Mouse (Mus musculus): Measurements from ENCODE around the gene Aldh6a1. TPM values are rescaled to one million over a fixed set of nuclear protein-coding genes. Genes with fewer than 3 reads are reported as not detected.
A peak's percentile ranks its signal among the peaks of the same experiment; 100 is the strongest.

Gene Aldh6a1
- polyA plus RNA-seq, 1 experiment from 2014 or later = 29.5 TPM

DNA sequence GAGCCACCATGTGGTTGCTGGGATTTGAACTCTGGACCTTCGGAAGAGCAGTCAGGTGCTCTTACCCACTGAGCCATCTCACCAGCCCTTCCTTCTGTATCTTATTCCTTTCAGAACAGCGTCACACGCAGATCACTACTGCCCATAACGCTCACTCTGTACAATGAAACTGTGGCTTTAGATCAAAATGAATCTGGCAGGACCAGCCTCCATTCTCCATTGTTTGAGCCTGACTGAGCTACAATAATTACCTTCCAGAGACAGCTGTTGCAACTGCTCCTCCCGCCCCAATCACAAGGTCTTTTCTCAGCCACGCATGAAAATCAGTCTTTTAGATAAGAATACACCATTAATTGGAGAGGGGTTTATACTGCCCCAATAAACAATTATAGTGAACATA lies 46.3 kb downstream of the Aldh6a1 start:
- Histone ChIP-seq H3K9me3 (ENCODE audit: control insufficient read depth, low read length) (no peaks in the 10 kb centered on the region), H3K4me2 (ENCODE audit: low read length) (no peak overlapping the region), H3K9ac (ENCODE audit: low read length) (no peak overlapping the region), H3K4me1 (replicated peaks; ENCODE audit: control insufficient read depth, insufficient read depth, low read length) (peaks cover 5% of the 10 kb centered on the region; the same call in 1 of the 2 replicates), H3K4me3 (ENCODE audit: low read depth, low read length) (no peak overlapping the region), H3K27ac (ENCODE audit: low read depth) (no peak overlapping the region), H3K27me3 (replicated peaks; ENCODE audit: control insufficient read depth, insufficient read depth, low read length) (no peaks in the 10 kb centered on the region), H3K36me3 (ENCODE audit: control insufficient read depth, insufficient read depth, low read length) (no peaks in the 10 kb centered on the region)
- ATAC-seq (replicated peaks; ENCODE audit: low FRiP score, low TSS enrichment, low read depth) = no peak
- DNase-seq (ENCODE audit: low spot score) = no peak
- WGBS = 82% methylated on average over 6 of the region's 6 CpGs

GRCm38 (mm10) chr12:84402923-84403322 lies 47.9 kb downstream of the Aldh6a1 start:
- Histone ChIP-seq H3K4me3 (ENCODE audit: low read depth, low read length) (no peak overlapping the region), H3K27ac (ENCODE audit: low read depth) (peak overlapping the region; percentile 22; the same call in 1 of the 2 replicates), H3K36me3 (ENCODE audit: control insufficient read depth, insufficient read depth, low read length) (no peaks in the 10 kb centered on the region), H3K9ac (ENCODE audit: low read length) (peak overlapping the region; percentile 10; the same call in 1 of the 2 replicates), H3K4me1 (replicated peaks; ENCODE audit: control insufficient read depth, insufficient read depth, low read length) (0 out of 2 replicates have a peak, but pooled peaks cover 7% of the 10 kb centered on the region), H3K27me3 (replicated peaks; ENCODE audit: control insufficient read depth, insufficient read depth, low read length) (no peaks in the 10 kb centered on the region), H3K9me3 (ENCODE audit: control insufficient read depth, low read length) (no peaks in the 10 kb centered on the region), H3K4me2 (ENCODE audit: low read length) (no peak overlapping the region)
- ATAC-seq (replicated peaks; ENCODE audit: low FRiP score, low TSS enrichment, low read depth) = no peak
- 52% methylated on average over 9 of the region's 9 CpGs for WGBS
- peak; percentile 57 for DNase-seq (ENCODE audit: low spot score)

DNA sequence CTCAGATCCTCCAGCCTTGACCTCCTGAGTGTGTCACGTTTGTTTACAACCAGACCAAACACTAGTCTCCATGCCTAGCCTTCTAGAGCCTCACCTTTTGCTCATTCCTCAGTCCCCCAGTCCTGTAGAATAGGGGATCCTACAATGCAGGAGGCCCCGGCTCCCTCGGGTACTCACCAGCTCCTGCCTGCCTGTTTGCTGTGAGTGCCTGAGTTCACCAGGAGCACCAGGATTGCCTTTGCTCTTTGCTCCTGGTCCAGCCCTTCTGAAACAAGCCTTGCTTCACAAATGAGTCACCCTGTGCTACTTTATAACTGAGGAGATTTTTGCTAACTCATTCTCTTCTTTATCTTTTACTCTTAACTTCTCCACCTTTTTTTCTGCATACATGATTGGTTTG lies 50.2 kb downstream of the Aldh6a1 start:
- no peak overlapping the region for H3K9ac ChIP-seq (ENCODE audit: low read length)

DNA sequence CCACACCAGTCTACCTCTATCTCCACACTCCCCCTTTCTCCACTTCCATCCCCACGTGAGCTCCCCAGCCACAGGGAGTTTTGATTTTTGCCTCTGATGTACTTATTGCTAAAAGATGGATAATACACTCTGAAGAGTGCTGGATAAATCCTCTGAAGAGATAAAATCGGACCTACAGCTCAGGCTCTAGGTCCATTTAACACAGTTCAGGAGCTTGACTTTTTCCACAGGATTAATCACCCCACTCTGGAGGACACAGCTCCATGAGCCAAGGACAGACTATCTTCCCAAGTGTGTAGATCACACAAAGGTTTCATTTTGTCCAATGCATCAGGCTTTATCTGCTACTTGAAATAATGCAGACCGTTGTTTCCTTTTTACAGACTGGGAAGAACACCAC lies 50.7 kb downstream of the Aldh6a1 start:
- 0 out of 2 replicates have a peak, but pooled peaks cover 3% of the 10 kb centered on the region for H3K4me1 ChIP-seq (replicated peaks; ENCODE audit: control insufficient read depth, insufficient read depth, low read length)
- H3K36me3 ChIP-seq (ENCODE audit: control insufficient read depth, insufficient read depth, low read length) = no peaks in the 10 kb centered on the region
- H3K9ac ChIP-seq (ENCODE audit: low read length) = no peak overlapping the region
- H3K4me2 ChIP-seq (ENCODE audit: low read length) = no peak overlapping the region; the same call in 1 of the 2 replicates
- H3K27me3 ChIP-seq (replicated peaks; ENCODE audit: control insufficient read depth, insufficient read depth, low read length) = no peaks in the 10 kb centered on the region
- no peak for DNase-seq (ENCODE audit: low spot score)
- peak overlapping the region; percentile 40 for H3K27ac ChIP-seq (ENCODE audit: low read depth)
- H3K9me3 ChIP-seq (ENCODE audit: control insufficient read depth, low read length) = no peaks in the 10 kb centered on the region
- no peak overlapping the region for H3K4me3 ChIP-seq (ENCODE audit: low read depth, low read length)
- no peak for ATAC-seq (replicated peaks; ENCODE audit: low FRiP score, low TSS enrichment, low read depth)
- WGBS = 61% methylated on average over 3 of the region's 3 CpGs

More for the DNA sequence above, 50.2 kb downstream of the Aldh6a1 start:
- Histone ChIP-seq H3K36me3 (ENCODE audit: control insufficient read depth, insufficient read depth, low read length) (no peaks in the 10 kb centered on the region), H3K4me3 (ENCODE audit: low read depth, low read length) (no peak overlapping the region), H3K9me3 (ENCODE audit: control insufficient read depth, low read length) (no peaks in the 10 kb centered on the region), H3K4me2 (ENCODE audit: low read length) (no peak overlapping the region), H3K4me1 (replicated peaks; ENCODE audit: control insufficient read depth, insufficient read depth, low read length) (0 out of 2 replicates have a peak, but pooled peaks cover 3% of the 10 kb centered on the region), H3K27me3 (replicated peaks; ENCODE audit: control insufficient read depth, insufficient read depth, low read length) (no peaks in the 10 kb centered on the region), H3K27ac (ENCODE audit: low read depth) (peak overlapping the region; percentile 40)
- ATAC-seq (replicated peaks; ENCODE audit: low FRiP score, low TSS enrichment, low read depth) (no peak), DNase-seq (ENCODE audit: low spot score) (peak; percentile 55)
- 18% methylated on average over 3 of the region's 3 CpGs for WGBS

DNA sequence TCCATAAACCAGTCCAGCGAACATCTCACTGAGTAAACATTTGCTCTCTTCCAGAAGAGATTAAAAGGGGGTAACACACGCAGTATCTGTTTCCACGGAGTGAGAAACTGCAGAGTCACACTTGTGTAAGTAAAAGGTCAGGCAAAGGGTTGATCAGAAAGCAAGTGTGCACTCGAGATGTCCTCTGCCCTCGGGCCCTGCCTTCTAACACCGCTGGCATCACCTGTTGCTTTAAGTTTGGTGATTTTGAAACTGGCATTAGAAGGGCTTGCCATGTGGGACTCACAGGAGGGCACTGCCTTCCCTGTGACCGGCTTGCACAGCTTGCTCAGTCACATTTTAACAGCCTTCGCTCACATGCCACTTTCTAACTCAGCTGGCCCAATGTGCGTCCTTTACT lies 51.1 kb downstream of the Aldh6a1 start:
- Histone ChIP-seq H3K4me1 (replicated peaks; ENCODE audit: control insufficient read depth, insufficient read depth, low read length) (0 out of 2 replicates have a peak, but pooled peaks cover 3% of the 10 kb centered on the region), H3K4me3 (ENCODE audit: low read depth, low read length) (no peak overlapping the region), H3K27ac (ENCODE audit: low read depth) (peak overlapping the region; percentile 40; the same call in 1 of the 2 replicates), H3K27me3 (replicated peaks; ENCODE audit: control insufficient read depth, insufficient read depth, low read length) (no peaks in the 10 kb centered on the region), H3K4me2 (ENCODE audit: low read length) (no peak overlapping the region), H3K9ac (ENCODE audit: low read length) (no peak overlapping the region), H3K36me3 (ENCODE audit: control insufficient read depth, insufficient read depth, low read length) (no peaks in the 10 kb centered on the region), H3K9me3 (ENCODE audit: control insufficient read depth, low read length) (no peaks in the 10 kb centered on the region)
- ATAC-seq (replicated peaks; ENCODE audit: low FRiP score, low TSS enrichment, low read depth) (no peak), DNase-seq (ENCODE audit: low spot score) (no peak)
- 46% methylated on average over 9 of the region's 9 CpGs for WGBS

DNA sequence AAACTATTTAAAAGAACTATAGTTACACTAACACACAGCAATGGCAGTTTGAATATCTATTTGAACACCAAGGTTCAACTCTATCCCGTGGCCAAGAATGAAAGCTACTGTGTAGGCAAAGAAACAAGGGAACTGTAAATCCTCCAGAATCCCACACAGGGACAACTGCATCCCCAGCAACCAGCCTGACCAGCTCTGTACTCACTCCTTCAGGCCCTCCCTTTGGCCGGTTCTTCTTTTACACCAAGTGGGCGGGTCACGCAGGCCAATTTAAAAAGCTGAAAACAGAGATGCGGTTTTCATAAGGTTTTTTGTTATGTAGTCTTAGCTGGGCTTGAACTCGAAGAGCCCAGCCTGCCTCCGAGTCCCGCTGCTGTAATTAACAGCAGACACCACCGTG lies 51.7 kb downstream of the Aldh6a1 start:
- Histone ChIP-seq H3K4me2 (ENCODE audit: low read length) (no peak overlapping the region), H3K27me3 (replicated peaks; ENCODE audit: control insufficient read depth, insufficient read depth, low read length) (no peaks in the 10 kb centered on the region), H3K4me1 (replicated peaks; ENCODE audit: control insufficient read depth, insufficient read depth, low read length) (0 out of 2 replicates have a peak, but pooled peaks cover 3% of the 10 kb centered on the region), H3K4me3 (ENCODE audit: low read depth, low read length) (no peak overlapping the region), H3K9me3 (ENCODE audit: control insufficient read depth, low read length) (no peaks in the 10 kb centered on the region), H3K9ac (ENCODE audit: low read length) (no peak overlapping the region), H3K36me3 (ENCODE audit: control insufficient read depth, insufficient read depth, low read length) (no peaks in the 10 kb centered on the region), H3K27ac (ENCODE audit: low read depth) (peak overlapping the region; percentile 40; the same call in 1 of the 2 replicates)
- DNase-seq (ENCODE audit: low spot score) (peak; percentile 52), ATAC-seq (replicated peaks; ENCODE audit: low FRiP score, low TSS enrichment, low read depth) (no peak)
- WGBS = 74% methylated on average over 9 of the region's 9 CpGs

GRCm38 (mm10) chr12:84398629-84399028 lies 52.2 kb downstream of the Aldh6a1 start:
- H3K27ac ChIP-seq (ENCODE audit: low read depth) = no peak overlapping the region
- 0 out of 2 replicates have a peak, but pooled peaks cover 3% of the 10 kb centered on the region for H3K4me1 ChIP-seq (replicated peaks; ENCODE audit: control insufficient read depth, insufficient read depth, low read length)
- no peak for ATAC-seq (replicated peaks; ENCODE audit: low FRiP score, low TSS enrichment, low read depth)

GRCm38 (mm10) chr12:84397685-84398084 lies 53.1 kb downstream of the Aldh6a1 start:
- 0 out of 2 replicates have a peak, but pooled peaks cover 3% of the 10 kb centered on the region for H3K4me1 ChIP-seq (replicated peaks; ENCODE audit: control insufficient read depth, insufficient read depth, low read length)
- H3K4me3 ChIP-seq (ENCODE audit: low read depth, low read length) = no peak overlapping the region
- DNase-seq (ENCODE audit: low spot score) (no peak), ATAC-seq (replicated peaks; ENCODE audit: low FRiP score, low TSS enrichment, low read depth) (no peak)
- no peaks in the 10 kb centered on the region for H3K9me3 ChIP-seq (ENCODE audit: control insufficient read depth, low read length)
- H3K4me2 ChIP-seq (ENCODE audit: low read length) = no peak overlapping the region
- no peak overlapping the region for H3K9ac ChIP-seq (ENCODE audit: low read length)
- no peaks in the 10 kb centered on the region for H3K36me3 ChIP-seq (ENCODE audit: control insufficient read depth, insufficient read depth, low read length)
- no peak overlapping the region for H3K27ac ChIP-seq (ENCODE audit: low read depth)
- H3K27me3 ChIP-seq (replicated peaks; ENCODE audit: control insufficient read depth, insufficient read depth, low read length) = no peaks in the 10 kb centered on the region

More at GRCm38 (mm10) chr12:84398629-84399028, 52.2 kb downstream of the Aldh6a1 start:
- H3K36me3 ChIP-seq (ENCODE audit: control insufficient read depth, insufficient read depth, low read length) = no peaks in the 10 kb centered on the region
- no peaks in the 10 kb centered on the region for H3K9me3 ChIP-seq (ENCODE audit: control insufficient read depth, low read length)
- WGBS = 71% methylated on average over 5 of the region's 5 CpGs
- H3K4me3 ChIP-seq (ENCODE audit: low read depth, low read length) = no peak overlapping the region
- DNase-seq (ENCODE audit: low spot score) = no peak
- H3K27me3 ChIP-seq (replicated peaks; ENCODE audit: control insufficient read depth, insufficient read depth, low read length) = no peaks in the 10 kb centered on the region
- H3K9ac ChIP-seq (ENCODE audit: low read length) = no peak overlapping the region
- no peak overlapping the region for H3K4me2 ChIP-seq (ENCODE audit: low read length)
